Mouse (Mus musculus) limb, embryonic 13.5 days (tissue): Measurements from ENCODE around the gene Etl4. TPM values are rescaled to one million over a fixed set of nuclear protein-coding genes. Genes with fewer than 3 reads are reported as not detected.
A peak's percentile ranks its signal among the peaks of the same experiment; 100 is the strongest.

Experiments
- ATAC-seq: fragments of 200-750 bp; cut with Nextera tagmentation; 2 replicates; pipeline ENCODE4 v1.8.0; 2017; ENCODE audit warnings: low read depth, moderate number of reproducible peaks, moderate TSS enrichment; ENCODE audit not compliant: low FRiP score
- H3K27ac ChIP-seq: fragments of 300-500 bp; sonication (generic); 2 replicates; pipeline ENCODE4 v1.5.1; 2015; ENCODE audit warnings: inconsistent platforms, mild to moderate bottlenecking, moderate library complexity
- H3K27me3 ChIP-seq: fragments of 300-500 bp; sonication (generic); 2 replicates; pipeline ENCODE4 v1.6.1; 2015; ENCODE audit warnings: mild to moderate bottlenecking, inconsistent platforms
- H3K36me3 ChIP-seq: fragments of 300-500 bp; sonication (generic); 2 replicates; pipeline ENCODE4 v1.6.1; 2015; ENCODE audit warnings: inconsistent platforms, mild to moderate bottlenecking, moderate library complexity
- H3K4me1 ChIP-seq: fragments of 300-500 bp; sonication (generic); 2 replicates; pipeline ENCODE4 v1.6.1; 2015; ENCODE audit warnings: inconsistent platforms
- H3K4me2 ChIP-seq: fragments of 300-500 bp; sonication (generic); replicated peaks from 2 replicates; pipeline ENCODE4 v1.6.1; 2015; ENCODE audit warnings: inconsistent platforms, mild to moderate bottlenecking, moderate library complexity
- H3K4me3 ChIP-seq: fragments of 300-500 bp; sonication (generic); 2 replicates; pipeline ENCODE4 v1.5.1; 2015; ENCODE audit warnings: moderate library complexity, mild to moderate bottlenecking, inconsistent platforms
- H3K9ac ChIP-seq: fragments of 300-500 bp; sonication (generic); 2 replicates; pipeline ENCODE4 v1.6.1; 2015; ENCODE audit warnings: mild to moderate bottlenecking, inconsistent platforms
- H3K9me3 ChIP-seq: fragments of 300-500 bp; sonication (generic); 2 replicates; pipeline ENCODE4 v1.6.1; 2016; ENCODE audit warnings: inconsistent platforms
- WGBS: fragments of 180-500 bp; shearing (Covaris S2); methylation state at CpG from one replicate; pipeline ENCODE4 v1.1.7; 2015; 5-methylcytosine and 5-hydroxymethylcytosine counted together
- polyA plus RNA-seq: library from polyadenylated mRNA; unstranded; fragments of >200 nt; fragmentation: Nextera tagmentation; extraction: Ambion mirVana; gene quantifications from 2 replicates; pipeline ENCODE4 v1.2.1, GENCODE M21; 2015

The Etl4 gene
- polyA plus RNA-seq, 1 experiment from 2014 or later = 25.6 TPM

GRCm38 (mm10) chr2:20417998-20418397 is 508.4 kb downstream of the Etl4 start:
- no peak overlapping the region for H3K9ac ChIP-seq
- 58% methylated on average over 6 of the region's 6 CpGs for WGBS
- ATAC-seq = no peak
- H3K27ac ChIP-seq = no peak overlapping the region
- H3K36me3 ChIP-seq = no peaks in the 10 kb centered on the region
- H3K4me3 ChIP-seq = no peak overlapping the region
- H3K27me3 ChIP-seq = no peaks in the 10 kb centered on the region
- no peaks in the 10 kb centered on the region for H3K9me3 ChIP-seq
- H3K4me1 ChIP-seq = peaks cover 17% of the 10 kb centered on the region
- no peak overlapping the region for H3K4me2 ChIP-seq

GRCm38 (mm10) chr2:20419975-20420374 is 510.4 kb downstream of the Etl4 start:
- Histone ChIP-seq H3K9ac (no peak overlapping the region), H3K36me3 (no peaks in the 10 kb centered on the region), H3K4me1 (peaks cover 17% of the 10 kb centered on the region), H3K27me3 (no peaks in the 10 kb centered on the region), H3K4me2 (no peak overlapping the region; the same call in 1 of the 2 replicates), H3K27ac (no peak overlapping the region), H3K9me3 (no peaks in the 10 kb centered on the region), H3K4me3 (no peak overlapping the region)
- peak; percentile 57; the same call in 1 of the 2 replicates for ATAC-seq
- WGBS = 21% methylated on average over 6 of the region's 6 CpGs

- H3K4me1 ChIP-seq = peaks cover 17% of the 10 kb centered on the region
- no peak overlapping the region for H3K9ac ChIP-seq
- ATAC-seq = no peak
- no peak overlapping the region for H3K27ac ChIP-seq
- 81% methylated on average over 4 of the region's 4 CpGs for WGBS
- no peaks in the 10 kb centered on the region for H3K9me3 ChIP-seq
- H3K27me3 ChIP-seq = no peaks in the 10 kb centered on the region
- H3K36me3 ChIP-seq = no peaks in the 10 kb centered on the region
- no peak overlapping the region for H3K4me2 ChIP-seq
- no peak overlapping the region for H3K4me3 ChIP-seq
These were observed 512.7 kb downstream of the Etl4 start for GRCm38 (mm10) chr2:20422275-20422674.

GRCm38 (mm10) chr2:20433656-20434055 is 524.1 kb downstream of the Etl4 start:
- Histone ChIP-seq H3K4me3 (no peak overlapping the region), H3K4me2 (no peak overlapping the region), H3K36me3 (no peaks in the 10 kb centered on the region), H3K9me3 (no peaks in the 10 kb centered on the region), H3K27me3 (no peaks in the 10 kb centered on the region), H3K4me1 (no peaks in the 10 kb centered on the region), H3K9ac (no peak overlapping the region), H3K27ac (no peak overlapping the region)
- ATAC-seq = no peak
- 74% methylated on average over 2 of the region's 2 CpGs for WGBS

GRCm38 (mm10) chr2:20435530-20435929 is 526.0 kb downstream of the Etl4 start:
- 91% methylated on average over 4 of the region's 4 CpGs for WGBS
- no peak overlapping the region for H3K27ac ChIP-seq
- H3K4me1 ChIP-seq = no peaks in the 10 kb centered on the region
- no peaks in the 10 kb centered on the region for H3K9me3 ChIP-seq
- no peak overlapping the region for H3K9ac ChIP-seq
- no peaks in the 10 kb centered on the region for H3K27me3 ChIP-seq
- no peaks in the 10 kb centered on the region for H3K36me3 ChIP-seq
- ATAC-seq = no peak
- H3K4me2 ChIP-seq = no peak overlapping the region
- H3K4me3 ChIP-seq = no peak overlapping the region

GRCm38 (mm10) chr2:20442731-20443130 is 533.2 kb downstream of the Etl4 start:
- Histone ChIP-seq H3K9me3 (no peaks in the 10 kb centered on the region), H3K4me3 (no peak overlapping the region), H3K27me3 (no peaks in the 10 kb centered on the region), H3K36me3 (no peaks in the 10 kb centered on the region), H3K4me2 (no peak overlapping the region), H3K9ac (no peak overlapping the region), H3K27ac (no peak overlapping the region), H3K4me1 (0 out of 2 replicates have a peak, but pooled peaks cover 5% of the 10 kb centered on the region)
- 80% methylated on average over 2 of the region's 2 CpGs for WGBS
- ATAC-seq = no peak

GRCm38 (mm10) chr2:20443671-20444440 is 534.3 kb downstream of the Etl4 start:
- no peaks in the 10 kb centered on the region for H3K27me3 ChIP-seq
- no peaks in the 10 kb centered on the region for H3K36me3 ChIP-seq
- 0 out of 2 replicates have a peak, but pooled peaks cover 5% of the 10 kb centered on the region for H3K4me1 ChIP-seq
- H3K9me3 ChIP-seq = no peaks in the 10 kb centered on the region
- H3K9ac ChIP-seq = no peak overlapping the region
- H3K4me3 ChIP-seq = no peak overlapping the region
- no peak overlapping the region for H3K27ac ChIP-seq
- 40% methylated on average over 10 of the region's 10 CpGs for WGBS
- ATAC-seq = no peak
- no peak overlapping the region for H3K4me2 ChIP-seq

- Histone ChIP-seq H3K4me1 (0 out of 2 replicates have a peak, but pooled peaks cover 5% of the 10 kb centered on the region), H3K4me2 (no peak overlapping the region), H3K9ac (no peak overlapping the region), H3K27ac (no peak overlapping the region), H3K9me3 (no peaks in the 10 kb centered on the region), H3K36me3 (no peaks in the 10 kb centered on the region), H3K27me3 (no peaks in the 10 kb centered on the region), H3K4me3 (no peak overlapping the region)
- WGBS = 79% methylated on average over 17 of the region's 17 CpGs
- ATAC-seq = no peak
These were observed 535.9 kb downstream of the Etl4 start for GRCm38 (mm10) chr2:20445156-20446155.

GRCm38 (mm10) chr2:20446180-20446579 is 536.6 kb downstream of the Etl4 start:
- Histone ChIP-seq H3K36me3 (no peaks in the 10 kb centered on the region), H3K4me3 (no peak overlapping the region), H3K27ac (no peak overlapping the region), H3K4me2 (no peak overlapping the region), H3K4me1 (0 out of 2 replicates have a peak, but pooled peaks cover 5% of the 10 kb centered on the region), H3K9ac (no peak overlapping the region), H3K9me3 (no peaks in the 10 kb centered on the region), H3K27me3 (no peaks in the 10 kb centered on the region)
- no peak for ATAC-seq
- 76% methylated on average over 4 of the region's 4 CpGs for WGBS

GRCm38 (mm10) chr2:20450945-20451344 is 541.4 kb downstream of the Etl4 start:
- Histone ChIP-seq H3K27me3 (no peaks in the 10 kb centered on the region), H3K4me1 (no peaks in the 10 kb centered on the region), H3K9me3 (no peaks in the 10 kb centered on the region), H3K36me3 (no peaks in the 10 kb centered on the region), H3K27ac (no peak overlapping the region), H3K9ac (no peak overlapping the region), H3K4me2 (no peak overlapping the region), H3K4me3 (no peak overlapping the region)
- ATAC-seq = no peak
- WGBS = 51% methylated on average over 3 of the region's 3 CpGs

GRCm38 (mm10) chr2:20453506-20454206 is 544.1 kb downstream of the Etl4 start:
- ATAC-seq = no peak
- Histone ChIP-seq H3K27ac (no peak overlapping the region), H3K4me1 (no peaks in the 10 kb centered on the region), H3K4me3 (no peak overlapping the region), H3K9me3 (no peaks in the 10 kb centered on the region), H3K27me3 (no peaks in the 10 kb centered on the region), H3K36me3 (no peaks in the 10 kb centered on the region), H3K4me2 (no peak overlapping the region), H3K9ac (no peak overlapping the region)
- WGBS = 37% methylated on average over 3 of the region's 3 CpGs
